Mouse (Mus musculus) ES-Bruce4 (cell line): ENCODE measurements at regions not wholly inside any gene's neighbourhood (a gene's known extent, or its start where the extent isn't known, plus 50 kb on each side); places are given as distances from the start of the nearest gene placed in this dataset.

Experiments used
- H3K27ac ChIP-seq: 2 replicates; pipeline ENCODE4 v1.5.1; 2012; ENCODE audit warnings: low read length, inconsistent platforms; ENCODE audit not compliant: insufficient read depth
- H3K27me3 ChIP-seq: 2 replicates; pipeline ENCODE4 v1.6.1; 2012; ENCODE audit warnings: mild to moderate bottlenecking, low read length, inconsistent platforms; ENCODE audit not compliant: control insufficient read depth, poor library complexity, insufficient read depth, severe bottlenecking
- H3K36me3 ChIP-seq: 2 replicates; pipeline ENCODE4 v1.6.1; 2012; ENCODE audit warnings: inconsistent platforms, mild to moderate bottlenecking, low read length, moderate library complexity; ENCODE audit not compliant: control insufficient read depth, poor library complexity, insufficient read depth, severe bottlenecking
- H3K4me1 ChIP-seq: one replicate; pipeline ENCODE4 v1.8.1; 2011; ENCODE audit warnings: low read length; ENCODE audit not compliant: control insufficient read depth, insufficient read depth
- H3K4me3 ChIP-seq: 2 replicates; pipeline ENCODE4 v1.5.1; 2011; ENCODE audit warnings: low read depth, mild to moderate bottlenecking, low read length
- H3K9ac ChIP-seq: 2 replicates; pipeline ENCODE4 v1.6.1; 2012; ENCODE audit warnings: low read depth, mild to moderate bottlenecking, inconsistent platforms; ENCODE audit not compliant: poor library complexity, severe bottlenecking
- H3K9me3 ChIP-seq: replicated peaks from 2 replicates; pipeline ENCODE4 v1.6.1; 2012; ENCODE audit warnings: mild to moderate bottlenecking, low read length, inconsistent platforms; ENCODE audit not compliant: control insufficient read depth, poor library complexity, insufficient read depth, severe bottlenecking
- CTCF ChIP-seq: IDR thresholded peaks from one replicate; pipeline ENCODE4 v1.8.1; 2011; ENCODE audit warnings: low read depth, low read length
- EP300 ChIP-seq: IDR thresholded peaks from 2 replicates; pipeline ENCODE4 v1.6.1; 2011; ENCODE audit warnings: low read depth, low read length; ENCODE audit not compliant: insufficient read depth
- POLR2A ChIP-seq: IDR thresholded peaks from one replicate; pipeline ENCODE4 v1.8.1; 2011; ENCODE audit warnings: low read length; ENCODE audit not compliant: insufficient read depth

GRCm38 (mm10) chr19:44677295-44677694, 78.5 kb upstream of the Pax2 start:
- Histone ChIP-seq H3K4me3 (no peak overlapping the region), H3K9me3 (no peaks in the 10 kb centered on the region), H3K27me3 (peaks cover 7% of the 10 kb centered on the region; the same call in 1 of the 2 replicates), H3K36me3 (no peaks in the 10 kb centered on the region), H3K9ac (no peak overlapping the region), H3K4me1 (peaks cover 6% of the 10 kb centered on the region), H3K27ac (no peak overlapping the region)
- TF ChIP-seq CTCF (no peak), EP300 (no peak), POLR2A (no peak)

- peaks cover 7% of the 10 kb centered on the region; the same call in 1 of the 2 replicates for H3K27me3 ChIP-seq
- H3K4me3 ChIP-seq: no peak overlapping the region
- no peak overlapping the region for H3K9ac ChIP-seq
- no peaks in the 10 kb centered on the region for H3K9me3 ChIP-seq
- H3K36me3 ChIP-seq: no peaks in the 10 kb centered on the region
- H3K4me1 ChIP-seq: peaks cover 6% of the 10 kb centered on the region
- no peak for TF ChIP-seq EP300
- H3K27ac ChIP-seq: no peak overlapping the region
These were observed 77.2 kb upstream of the Pax2 start for GRCm38 (mm10) chr19:44678686-44679085.

- TF ChIP-seq CTCF (no peak), POLR2A (no peak), EP300 (no peak)
- H3K27ac ChIP-seq: no peak overlapping the region
- peaks cover 2% of the 10 kb centered on the region for H3K4me1 ChIP-seq
- no peaks in the 10 kb centered on the region for H3K27me3 ChIP-seq
- no peak overlapping the region for H3K4me3 ChIP-seq
- no peaks in the 10 kb centered on the region for H3K9me3 ChIP-seq
- H3K9ac ChIP-seq: no peak overlapping the region
- no peaks in the 10 kb centered on the region for H3K36me3 ChIP-seq
These were observed 74.2 kb upstream of the Pax2 start for GRCm38 (mm10) chr19:44681675-44682074.

GRCm38 (mm10) chr19:44683191-44683590, 72.7 kb upstream of the Pax2 start:
- TF ChIP-seq EP300 (no peak), POLR2A (no peak), CTCF (no peak)
- no peak overlapping the region for H3K27ac ChIP-seq
- no peak overlapping the region for H3K4me3 ChIP-seq
- H3K36me3 ChIP-seq: no peaks in the 10 kb centered on the region
- H3K4me1 ChIP-seq: peaks cover 2% of the 10 kb centered on the region
- no peak overlapping the region; the same call in 1 of the 2 replicates for H3K9ac ChIP-seq
- no peaks in the 10 kb centered on the region for H3K9me3 ChIP-seq
- no peaks in the 10 kb centered on the region for H3K27me3 ChIP-seq

GRCm38 (mm10) chr19:44684061-44684514, 71.8 kb upstream of the Pax2 start:
- Histone ChIP-seq H3K27me3 (no peaks in the 10 kb centered on the region), H3K4me1 (peaks cover 2% of the 10 kb centered on the region), H3K9me3 (no peaks in the 10 kb centered on the region), H3K27ac (no peak overlapping the region), H3K9ac (peak overlapping the region; percentile 35), H3K36me3 (no peaks in the 10 kb centered on the region), H3K4me3 (peak overlapping the region; percentile 70)
- 0 out of 2 replicates have a peak, but pooled peaks have one; percentile 24 for TF ChIP-seq EP300
- TF ChIP-seq CTCF: peak; percentile 79
- TF ChIP-seq POLR2A: no peak

GRCm38 (mm10) chr19:44686061-44686460, 69.8 kb upstream of the Pax2 start:
- no peak for TF ChIP-seq POLR2A
- no peak for TF ChIP-seq CTCF
- TF ChIP-seq EP300: no peak
- Histone ChIP-seq H3K4me3 (no peak overlapping the region), H3K27me3 (no peaks in the 10 kb centered on the region)

More at GRCm38 (mm10) chr19:44686061-44686460, 69.8 kb upstream of the Pax2 start:
- Histone ChIP-seq H3K36me3 (no peaks in the 10 kb centered on the region), H3K9ac (no peak overlapping the region), H3K9me3 (no peaks in the 10 kb centered on the region), H3K4me1 (peaks cover 2% of the 10 kb centered on the region), H3K27ac (no peak overlapping the region)
